Mouse (Mus musculus): ENCODE data around the gene Comtd1.

The Comtd1 gene

GRCm38 (mm10) chr14:21838336-21839017, 10.3 kb downstream of the Comtd1 start:
- WGBS: 60% methylated on average over 8 of the region's 8 CpGs

GRCm38 (mm10) chr14:21831830-21832403, 16.9 kb downstream of the Comtd1 start:
- WGBS: under 1% methylated on average over 28 of the region's 28 CpGs

GRCm38 (mm10) chr14:21830876-21831767, 17.7 kb downstream of the Comtd1 start:
- under 1% methylated on average over 73 of the region's 73 CpGs for WGBS

GRCm38 (mm10) chr14:21825786-21826491, 22.8 kb downstream of the Comtd1 start:
- WGBS: 64% methylated on average over 9 of the region's 9 CpGs

GRCm38 (mm10) chr14:21824938-21825337, 23.8 kb downstream of the Comtd1 start, which contains the start of gene Vdac2:
Vdac2 (plus strand) TSS chr14:21825238.
- 90% methylated on average over 2 of the region's 2 CpGs for WGBS

GRCm38 (mm10) chr14:21823897-21824296, 24.9 kb downstream of the Comtd1 start:
- 85% methylated on average over 7 of the region's 7 CpGs for WGBS

GRCm38 (mm10) chr14:21822795-21823374, 25.9 kb downstream of the Comtd1 start:
- WGBS: 37% methylated on average over 7 of the region's 7 CpGs

GRCm38 (mm10) chr14:21822307-21822706, 26.5 kb downstream of the Comtd1 start:
- WGBS: 76% methylated on average over 7 of the region's 7 CpGs

- WGBS: 95% methylated on average over 4 of the region's 4 CpGs
Observed at GRCm38 (mm10) chr14:21820880-21821505, 27.8 kb downstream of the Comtd1 start.

- WGBS: 77% methylated on average over 4 of the region's 4 CpGs
Observed at GRCm38 (mm10) chr14:21817453-21817852, 31.3 kb downstream of the Comtd1 start.

- 86% methylated on average over 3 of the region's 3 CpGs for WGBS
Observed at GRCm38 (mm10) chr14:21816255-21816654, 32.5 kb downstream of the Comtd1 start.

- 94% methylated on average over 4 of the region's 4 CpGs for WGBS
Observed at GRCm38 (mm10) chr14:21814606-21815005, 34.2 kb downstream of the Comtd1 start.

- WGBS: 87% methylated on average over 3 of the region's 3 CpGs
Observed at GRCm38 (mm10) chr14:21813847-21814246, 34.9 kb downstream of the Comtd1 start.

GRCm38 (mm10) chr14:21813216-21813615, 35.6 kb downstream of the Comtd1 start:
- WGBS: 76% methylated on average over 4 of the region's 4 CpGs

- 31% methylated on average over 14 of the region's 14 CpGs for WGBS
Observed at GRCm38 (mm10) chr14:21812590-21813162, 36.1 kb downstream of the Comtd1 start.

- 85% methylated on average over 10 of the region's 10 CpGs for WGBS
Observed at GRCm38 (mm10) chr14:21811744-21812393, 36.9 kb downstream of the Comtd1 start.

- WGBS: 92% methylated on average over 4 of the region's 4 CpGs
Observed at GRCm38 (mm10) chr14:21811301-21811700, 37.5 kb downstream of the Comtd1 start.

GRCm38 (mm10) chr14:21809418-21809817, 39.4 kb downstream of the Comtd1 start:
- WGBS: 100% methylated on average over 2 of the region's 2 CpGs

GRCm38 (mm10) chr14:21808208-21808922, 40.4 kb downstream of the Comtd1 start:
- 90% methylated on average over 8 of the region's 8 CpGs for WGBS
